Mouse (Mus musculus) C2C12 (cell line): ENCODE measurements at regions not wholly inside any gene's neighbourhood (a gene's known extent, or its start where the extent isn't known, plus 50 kb on each side); places are given as distances from the start of the nearest gene placed in this dataset.

ENCODE experiments used
- H3K27me3 ChIP-seq: one replicate; pipeline ENCODE4 v1.6.1; 2011; ENCODE audit not compliant: control insufficient read depth, insufficient read depth, insufficient read length
- H3K36me3 ChIP-seq: one replicate; pipeline ENCODE4 v1.6.1; 2011; ENCODE audit not compliant: control insufficient read depth, insufficient read depth
- H3K4me3 ChIP-seq: one replicate; pipeline ENCODE4 v1.5.1; 2011; ENCODE audit warnings: mild to moderate bottlenecking, control low read depth; ENCODE audit not compliant: poor library complexity, insufficient read depth, severe bottlenecking
- H3K79me2 ChIP-seq: one replicate; pipeline ENCODE4 v1.6.1; 2011; ENCODE audit not compliant: control insufficient read depth, insufficient read depth
- H3K79me3 ChIP-seq: one replicate; pipeline ENCODE4 v1.6.1; 2011; ENCODE audit warnings: low read depth, control low read depth
- H3ac ChIP-seq: one replicate; pipeline ENCODE3; 2011; ENCODE audit warnings: low read depth; ENCODE audit not compliant: control insufficient read depth, insufficient read length
- CEBPB ChIP-seq: IDR thresholded peaks from one replicate; pipeline ENCODE4 v1.6.1; 2011; ENCODE audit warnings: low read depth, mild to moderate bottlenecking, control low read depth, moderate library complexity
- CTCF ChIP-seq: IDR thresholded peaks from one replicate; pipeline ENCODE4 v1.5.1; 2011; ENCODE audit not compliant: control insufficient read depth, insufficient read depth, insufficient read length
- FOSL1 ChIP-seq: IDR thresholded peaks from one replicate; pipeline ENCODE4 v1.8.0; 2011; ENCODE audit warnings: mild to moderate bottlenecking, low read length; ENCODE audit not compliant: poor library complexity, insufficient read depth, severe bottlenecking
- MAX ChIP-seq: IDR thresholded peaks from one replicate; pipeline ENCODE4 v1.6.1; 2011; ENCODE audit warnings: mild to moderate bottlenecking, control low read depth
- MYOD1 ChIP-seq: IDR thresholded peaks from one replicate; pipeline ENCODE4 v1.6.1; 2011; ENCODE audit warnings: low read depth; ENCODE audit not compliant: control insufficient read depth, insufficient read length
- MYOG ChIP-seq: IDR thresholded peaks from one replicate; pipeline ENCODE4 v1.6.1; 2011; ENCODE audit not compliant: control insufficient read depth, insufficient read length; ENCODE audit errors: extremely low read depth
- USF1 ChIP-seq: IDR thresholded peaks from one replicate; pipeline ENCODE4 v1.6.1; 2011; ENCODE audit warnings: low read depth, mild to moderate bottlenecking, control low read depth, moderate library complexity

GRCm38 (mm10) chr2:138046918-138047317 is 209.4 kb upstream of the Btbd3 start:
- Histone ChIP-seq H3K27me3 (no peaks in the 10 kb centered on the region), H3ac (no peak overlapping the region), H3K36me3 (no peaks in the 10 kb centered on the region), H3K79me3 (no peaks in the 10 kb centered on the region), H3K79me2 (no peaks in the 10 kb centered on the region), H3K4me3 (no peak overlapping the region)
- no peak for TF ChIP-seq MYOD1

DNA sequence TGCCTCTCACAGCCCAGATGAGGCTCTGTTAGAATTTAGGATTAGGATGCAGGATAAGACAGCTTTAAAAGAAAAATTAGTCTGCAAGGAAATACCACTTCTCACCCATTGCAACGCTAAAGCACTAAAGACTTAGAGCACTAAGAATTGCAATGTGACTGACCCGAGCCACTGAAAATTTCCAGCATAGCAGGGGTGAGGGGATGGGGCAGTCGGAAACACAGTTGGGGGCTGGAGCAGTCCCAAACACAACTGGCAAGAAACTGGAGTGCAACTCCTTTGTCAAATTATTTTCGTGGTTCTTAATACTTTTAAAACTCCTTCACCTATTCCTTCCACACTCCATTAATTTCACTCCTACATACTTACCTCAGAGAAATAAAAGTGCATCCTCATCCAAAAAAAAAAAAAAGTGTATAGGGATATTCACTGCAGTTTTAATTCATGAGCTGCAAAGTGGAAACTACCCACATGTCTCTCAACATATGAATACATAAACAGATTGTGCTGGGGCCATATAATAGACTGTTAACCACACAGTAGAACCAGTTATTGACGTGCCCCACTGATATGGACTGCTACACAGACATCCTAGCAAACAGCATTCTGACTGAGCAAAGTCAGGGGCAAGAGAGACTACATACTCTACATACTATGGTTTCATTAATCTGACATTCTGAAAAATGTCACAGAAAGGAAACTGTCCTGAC is 210.3 kb upstream of the Btbd3 start:
- Histone ChIP-seq H3K79me2 (no peaks in the 10 kb centered on the region), H3K79me3 (no peaks in the 10 kb centered on the region), H3K27me3 (no peaks in the 10 kb centered on the region), H3ac (no peak overlapping the region), H3K36me3 (no peaks in the 10 kb centered on the region), H3K4me3 (no peak overlapping the region)
- TF ChIP-seq MAX (no peak), MYOD1 (no peak), FOSL1 (no peak), MYOG (no peak), USF1 (no peak), CTCF (no peak), CEBPB (no peak)

- Histone ChIP-seq H3K27me3 (no peaks in the 10 kb centered on the region), H3ac (no peak overlapping the region), H3K79me2 (no peaks in the 10 kb centered on the region), H3K4me3 (no peak overlapping the region), H3K79me3 (no peaks in the 10 kb centered on the region), H3K36me3 (no peaks in the 10 kb centered on the region)
- TF ChIP-seq FOSL1 (no peak), CEBPB (no peak), MYOG (no peak), MYOD1 (no peak), CTCF (no peak), USF1 (no peak), MAX (no peak)
These were observed 215.7 kb upstream of the Btbd3 start for GRCm38 (mm10) chr2:138040706-138041105.

- Histone ChIP-seq H3K79me2 (no peaks in the 10 kb centered on the region), H3K79me3 (no peaks in the 10 kb centered on the region), H3K27me3 (no peaks in the 10 kb centered on the region), H3K4me3 (no peak overlapping the region), H3ac (no peak overlapping the region), H3K36me3 (no peaks in the 10 kb centered on the region)
- TF ChIP-seq CTCF (no peak), MAX (no peak), FOSL1 (no peak), MYOD1 (no peak), CEBPB (no peak), MYOG (no peak), USF1 (no peak)
These were observed 216.1 kb upstream of the Btbd3 start for GRCm38 (mm10) chr2:138040302-138040701.

DNA sequence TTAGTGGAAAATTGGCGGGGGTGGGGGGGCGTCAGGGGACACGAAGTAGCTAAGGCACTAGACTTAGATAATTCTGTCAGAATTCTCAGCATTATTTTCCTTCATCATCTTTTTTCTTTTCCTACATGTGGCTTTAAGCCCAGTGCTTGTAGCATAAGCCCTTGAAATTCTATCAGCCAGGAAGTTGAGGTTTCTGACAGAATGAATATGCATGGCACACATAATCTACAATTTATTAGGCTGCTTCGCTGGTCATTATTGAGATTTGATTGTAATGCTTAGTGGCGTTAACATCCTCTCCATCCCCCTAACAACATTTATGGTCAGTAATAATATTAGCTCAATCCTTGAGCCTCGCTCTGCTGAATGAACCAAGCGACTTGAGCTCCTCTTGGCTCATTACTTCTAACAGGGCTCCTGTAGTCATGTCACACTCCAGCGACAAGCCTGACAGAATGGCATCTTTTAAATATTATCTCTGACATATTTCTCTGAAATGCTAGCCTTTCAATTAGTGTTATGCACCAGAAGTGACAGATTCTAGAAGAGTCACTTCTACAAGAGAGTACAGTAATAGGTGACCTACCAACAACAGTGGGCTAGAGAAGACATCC is 222.1 kb upstream of the Btbd3 start:
- Histone ChIP-seq H3ac (no peak overlapping the region), H3K79me3 (no peaks in the 10 kb centered on the region), H3K27me3 (no peaks in the 10 kb centered on the region), H3K79me2 (no peaks in the 10 kb centered on the region), H3K36me3 (no peaks in the 10 kb centered on the region), H3K4me3 (no peak overlapping the region)
- no peak for TF ChIP-seq MYOD1
- no peak for TF ChIP-seq MAX
- no peak for TF ChIP-seq CTCF
- no peak for TF ChIP-seq CEBPB
- TF ChIP-seq MYOG, result no peak
- no peak for TF ChIP-seq USF1
- no peak for TF ChIP-seq FOSL1
